Comparison of ENCODE assay signal across 15 mouse cellular contexts in genomic region chr7:127361449-127361848, GRCm38 (mm10). TPM values are rescaled to one million over a fixed set of nuclear protein-coding genes. Genes with fewer than 3 reads are reported as not detected.
DNase-seq lines count a peak whose midpoint lies in the region; ATAC-seq and TF ChIP-seq lines count a peak whose summit lies in the region.
"Had no signal": no experiment of that assay in that cellular context is flagged by ENCODE, and none has a peak within 500 bp of the region (broad histone marks: within the 10 kb centered on the region; RNA-seq: fewer than 3 reads in every experiment).

No protein-coding gene starts in this region.

- ATAC-seq in kidney, embryonic 16.5 days (ENCODE audit: low FRiP score, low TSS enrichment), result no peak
- peak; percentile 91 for ATAC-seq in intestine, postnatal 0 days
- ATAC-seq in liver, embryonic 14.5 days (ENCODE audit: insufficient read depth), result peak; percentile 51; the same call in 1 of the 2 replicates
- no peak for ATAC-seq in CD4-positive, CD25-positive, alpha-beta regulatory T cell, adult 4 months
- ATAC-seq: forebrain, embryonic 15.5 days; Patski had no signal

- DNase-seq in kidney, adult 18-20 months, result peak; percentile 63
- peak; percentile 57 for DNase-seq in cerebellum, adult 9-11 months
- DNase-seq in liver, embryonic 14.5 days (ENCODE audit: low read depth in 3 of 3, low spot score in 3 of 3), result no peak
- no peak for DNase-seq in left cerebral cortex, postnatal 36 days (ENCODE audit: low spot score in 2 of 2)
- no peak for DNase-seq in right cerebral cortex, postnatal 14 days
- DNase-seq: adrenal gland, adult 8-10 months; gastrocnemius, postnatal 10 days; right cerebral cortex, adult 18-20 months had no signal

- peaks cover 14% of the 10 kb centered on the region; the same call in 1 of the 2 replicates for H3K27me3 ChIP-seq in kidney, embryonic 16.5 days (ENCODE audit: insufficient read depth, low read length)
- no peaks in the 10 kb centered on the region for H3K27me3 ChIP-seq in intestine, postnatal 0 days (replicated peaks; ENCODE audit: control insufficient read depth, insufficient read depth, low read length)
- peaks cover 3% of the 10 kb centered on the region; the same call in 1 of the 2 replicates for H3K27me3 ChIP-seq in liver, embryonic 14.5 days (ENCODE audit: control insufficient read depth, insufficient read depth, low read length)

- no peak for TF ChIP-seq CTCF in intestine, postnatal 0 days (IDR thresholded peaks at IDR 0.05; ENCODE audit: low read depth)
- TF ChIP-seq CTCF in liver, embryonic 14.5 days (IDR thresholded peaks at IDR 0.05; ENCODE audit: low read depth), result no peak

- TF ChIP-seq EP300 in liver, embryonic 14.5 days (IDR thresholded peaks at IDR 0.05; ENCODE audit: low read depth), result no peak

- no peak overlapping the region for H3K27ac ChIP-seq in kidney, embryonic 16.5 days (ENCODE audit: low read length)
- peak overlapping the region; percentile 67 for H3K27ac ChIP-seq in intestine, postnatal 0 days (ENCODE audit: low read depth, low read length)
- H3K27ac ChIP-seq in liver, embryonic 14.5 days, result no peak overlapping the region
- H3K27ac ChIP-seq: forebrain, embryonic 15.5 days; neural tube, embryonic 15.5 days had no signal

- intact Hi-C loops in left cerebral cortex, postnatal 36 days (cut with DNase I), result loop anchor here (5.0 kb wide), 2 partner anchors 56 to 111 kb away; no protein-coding TSS in a partner anchor

- H3K36me3 ChIP-seq in kidney, embryonic 16.5 days (ENCODE audit: insufficient read depth, low read length), result no peaks in the 10 kb centered on the region
- H3K36me3 ChIP-seq in intestine, postnatal 0 days (ENCODE audit: control insufficient read depth, insufficient read depth), result no peaks in the 10 kb centered on the region
- H3K36me3 ChIP-seq in liver, embryonic 14.5 days (replicated peaks; ENCODE audit: control insufficient read depth, insufficient read depth, low read depth), result no peaks in the 10 kb centered on the region
- H3K36me3 ChIP-seq: forebrain, embryonic 15.5 days; neural tube, embryonic 15.5 days had no signal

- H3K4me3 ChIP-seq in kidney, embryonic 16.5 days (ENCODE audit: low read length), result no peak overlapping the region
- H3K4me3 ChIP-seq in intestine, postnatal 0 days (ENCODE audit: low read depth, low read length), result no peak overlapping the region
- no peak overlapping the region for H3K4me3 ChIP-seq in liver, embryonic 14.5 days (ENCODE audit: insufficient read depth in 1 of 2, low read depth in 2 of 2, low read length in 2 of 2)
- H3K4me3 ChIP-seq: forebrain, embryonic 15.5 days; neural tube, embryonic 15.5 days had no signal

- H3K9ac ChIP-seq in kidney, embryonic 16.5 days (replicated peaks; ENCODE audit: low read length), result no peak overlapping the region
- H3K9ac ChIP-seq in intestine, postnatal 0 days (ENCODE audit: low read depth, low read length), result no peak overlapping the region; the same call in 1 of the 2 replicates
- H3K9ac ChIP-seq in liver, embryonic 14.5 days (replicated peaks), result no peak overlapping the region
- H3K9ac ChIP-seq: forebrain, embryonic 15.5 days; neural tube, embryonic 15.5 days had no signal

- no peaks in the 10 kb centered on the region for H3K9me3 ChIP-seq in kidney, embryonic 16.5 days (ENCODE audit: low read length)
- no peaks in the 10 kb centered on the region for H3K9me3 ChIP-seq in intestine, postnatal 0 days (ENCODE audit: control insufficient read depth)
- H3K9me3 ChIP-seq in liver, embryonic 14.5 days (ENCODE audit: control insufficient read depth, low read length), result no peaks in the 10 kb centered on the region
- H3K9me3 ChIP-seq: forebrain, embryonic 15.5 days; neural tube, embryonic 15.5 days had no signal

- H3K4me1 ChIP-seq in kidney, embryonic 16.5 days (ENCODE audit: insufficient read depth, low read length), result peaks cover 4% of the 10 kb centered on the region
- 0 out of 2 replicates have a peak, but pooled peaks cover 3% of the 10 kb centered on the region for H3K4me1 ChIP-seq in intestine, postnatal 0 days (replicated peaks; ENCODE audit: control insufficient read depth, insufficient read depth, low read length)
- H3K4me1 ChIP-seq in liver, embryonic 14.5 days (replicated peaks; ENCODE audit: control insufficient read depth in 2 of 2, insufficient read depth in 2 of 2, low read length in 1 of 2), result no peaks in the 10 kb centered on the region

- WGBS in kidney, embryonic 16.5 days, result 41% methylated on average over 13 of the region's 13 CpGs
- WGBS in intestine, postnatal 0 days, result 19% methylated on average over 13 of the region's 13 CpGs
- WGBS in liver, embryonic 14.5 days (ENCODE audit: insufficient replicate concordance), result 39% methylated on average over 13 of the region's 13 CpGs

- no peak overlapping the region for H3K4me2 ChIP-seq in kidney, embryonic 16.5 days (replicated peaks; ENCODE audit: low read depth, low read length)
- peak overlapping the region; percentile 39 for H3K4me2 ChIP-seq in intestine, postnatal 0 days (replicated peaks; ENCODE audit: low read depth)
- no peak overlapping the region for H3K4me2 ChIP-seq in liver, embryonic 14.5 days (ENCODE audit: low read depth)
- H3K4me2 ChIP-seq: forebrain, embryonic 15.5 days; heart, embryonic 11.5 days; neural tube, embryonic 15.5 days had no signal

RNA-seq across cellular contexts. Expression of gene Zfp747, which starts 14.4 kb away (rescaled TPM):
- polyA plus RNA-seq in kidney, embryonic 16.5 days (2015; fragmentation: Nextera tagmentation; extraction: Ambion mirVana), result 10.6 and 11.3 TPM in 2 replicates
- polyA plus RNA-seq in intestine, postnatal 0 days (2015; fragmentation: Nextera tagmentation; extraction: Ambion mirVana), result 7.3 and 9.0 TPM in 2 replicates
- polyA plus RNA-seq in liver, embryonic 14.5 days (2012; rRNA removed), result 1.2 and 1.9 TPM in 2 replicates
- 1.2 and 1.8 TPM in 2 replicates for polyA plus RNA-seq in liver, embryonic 14.5 days (2014; fragmentation: Nextera tagmentation; extraction: Ambion mirVana)
- 10 to 100 TPM; 12.7 to 17.6 TPM for polyA plus RNA-seq in CD4-positive, CD25-positive, alpha-beta regulatory T cell, adult 4 months (2017; shearing (Covaris generic))
- 1 to 10 TPM; 5.7 to 7.2 TPM for total RNA-seq in left cerebral cortex, postnatal 36 days (2021)

RNA-seq across cellular contexts. Expression of gene Zfp768, which starts 16.1 kb away (rescaled TPM):
- 25.4 and 25.5 TPM in 2 replicates for polyA plus RNA-seq in kidney, embryonic 16.5 days (2015; fragmentation: Nextera tagmentation; extraction: Ambion mirVana)
- polyA plus RNA-seq in intestine, postnatal 0 days (2015; fragmentation: Nextera tagmentation; extraction: Ambion mirVana), result 16.3 and 18.0 TPM in 2 replicates
- polyA plus RNA-seq in liver, embryonic 14.5 days (2012; rRNA removed), result 4.4 and 5.0 TPM in 2 replicates
- polyA plus RNA-seq in liver, embryonic 14.5 days (2014; fragmentation: Nextera tagmentation; extraction: Ambion mirVana), result 0.52 and 0.75 TPM in 2 replicates
- not detected for polyA plus RNA-seq in CD4-positive, CD25-positive, alpha-beta regulatory T cell, adult 4 months (2017; shearing (Covaris generic))
- 10 to 100 TPM; 14.4 to 15.0 TPM for total RNA-seq in left cerebral cortex, postnatal 36 days (2021)

RNA-seq across cellular contexts. Expression of gene 9130019O22Rik, which starts 25.5 kb away (rescaled TPM):
- polyA plus RNA-seq in kidney, embryonic 16.5 days (2015; fragmentation: Nextera tagmentation; extraction: Ambion mirVana), result 6.8 and 7.0 TPM in 2 replicates
- polyA plus RNA-seq in intestine, postnatal 0 days (2015; fragmentation: Nextera tagmentation; extraction: Ambion mirVana), result 4.7 and 5.8 TPM in 2 replicates
- polyA plus RNA-seq in liver, embryonic 14.5 days (2012; rRNA removed), result 0.69 and 0.71 TPM in 2 replicates
- 1.0 and 1.2 TPM in 2 replicates for polyA plus RNA-seq in liver, embryonic 14.5 days (2014; fragmentation: Nextera tagmentation; extraction: Ambion mirVana)
- polyA plus RNA-seq in CD4-positive, CD25-positive, alpha-beta regulatory T cell, adult 4 months (2017; shearing (Covaris generic)), result 1 to 10 TPM; 7.3 to 9.9 TPM
- 1 to 10 TPM; 3.3 to 3.9 TPM for total RNA-seq in left cerebral cortex, postnatal 36 days (2021)

RNA-seq across cellular contexts. Expression of gene E430018J23Rik, which starts 32.0 kb away (rescaled TPM):
- 8.3 and 8.8 TPM in 2 replicates for polyA plus RNA-seq in kidney, embryonic 16.5 days (2015; fragmentation: Nextera tagmentation; extraction: Ambion mirVana)
- polyA plus RNA-seq in intestine, postnatal 0 days (2015; fragmentation: Nextera tagmentation; extraction: Ambion mirVana), result 6.8 and 8.0 TPM in 2 replicates
- 1.2 and 1.3 TPM in 2 replicates for polyA plus RNA-seq in liver, embryonic 14.5 days (2012; rRNA removed)
- 1.0 and 1.3 TPM in 2 replicates for polyA plus RNA-seq in liver, embryonic 14.5 days (2014; fragmentation: Nextera tagmentation; extraction: Ambion mirVana)
- 1 to 10 TPM; 3.2 to 5.5 TPM for polyA plus RNA-seq in CD4-positive, CD25-positive, alpha-beta regulatory T cell, adult 4 months (2017; shearing (Covaris generic))
- 1 to 10 TPM; 7.7 to 8.2 TPM for total RNA-seq in left cerebral cortex, postnatal 36 days (2021)

RNA-seq across cellular contexts. Expression of gene Zfp764, which starts 45.2 kb away (rescaled TPM):
- 9.0 and 9.5 TPM in 2 replicates for polyA plus RNA-seq in kidney, embryonic 16.5 days (2015; fragmentation: Nextera tagmentation; extraction: Ambion mirVana)
- 4.8 and 5.2 TPM in 2 replicates for polyA plus RNA-seq in intestine, postnatal 0 days (2015; fragmentation: Nextera tagmentation; extraction: Ambion mirVana)
- 0.94 and 1.3 TPM in 2 replicates for polyA plus RNA-seq in liver, embryonic 14.5 days (2012; rRNA removed)
- 1.1 and 1.5 TPM in 2 replicates for polyA plus RNA-seq in liver, embryonic 14.5 days (2014; fragmentation: Nextera tagmentation; extraction: Ambion mirVana)
- 1 to 10 TPM; 6.0 to 9.1 TPM for polyA plus RNA-seq in CD4-positive, CD25-positive, alpha-beta regulatory T cell, adult 4 months (2017; shearing (Covaris generic))
- total RNA-seq in left cerebral cortex, postnatal 36 days (2021), result 1 to 10 TPM; 5.4 to 5.6 TPM

Comparison
In these comparisons a context has a peak if more than half of its experiments do, and no peak if none do; other contexts are left out.
1. DNase-seq: peak in kidney, adult 18-20 months (single experiment) and cerebellum, adult 9-11 months (single experiment); none in liver, embryonic 14.5 days (0 of 3), left cerebral cortex, postnatal 36 days (0 of 2) and right cerebral cortex, postnatal 14 days (single experiment).
2. ATAC-seq: peak in intestine, postnatal 0 days (single experiment) and liver, embryonic 14.5 days (single experiment); none in kidney, embryonic 16.5 days (single experiment) and CD4-positive, CD25-positive, alpha-beta regulatory T cell, adult 4 months (single experiment).